Mouse (Mus musculus) thymus, postnatal 25 days (tissue): ENCODE results near the gene Fam84b.

Experiments used
- DNase-seq: peaks from one replicate; pipeline ENCODE4 v3.0.0; 2022

The Fam84b gene

GRCm38 (mm10) chr15:60832586-60832985 lies 21.0 kb downstream of the Fam84b start:
- peak; percentile 14 for DNase-seq

GRCm38 (mm10) chr15:60826226-60826625 lies 27.4 kb downstream of the Fam84b start:
- no peak for DNase-seq

GRCm38 (mm10) chr15:60824751-60825227 lies 28.8 kb downstream of the Fam84b start:
- peak; percentile 94 for DNase-seq

- DNase-seq, result peak; percentile 51
Measured at GRCm38 (mm10) chr15:60823870-60824709, 29.5 kb downstream of the Fam84b start.

- DNase-seq, result no peak
Measured at GRCm38 (mm10) chr15:60823620-60823869, 30.0 kb downstream of the Fam84b start.

- DNase-seq, result peak; percentile 73
Measured at GRCm38 (mm10) chr15:60822803-60823619, 30.6 kb downstream of the Fam84b start.

- DNase-seq, result peak; percentile 6
Measured at GRCm38 (mm10) chr15:60822101-60822802, 31.3 kb downstream of the Fam84b start.

- DNase-seq, result no peak
Measured at GRCm38 (mm10) chr15:60818500-60818899, 35.1 kb downstream of the Fam84b start.

GRCm38 (mm10) chr15:60816478-60816877 lies 37.1 kb downstream of the Fam84b start:
- DNase-seq, result no peak

- no peak for DNase-seq
Measured at GRCm38 (mm10) chr15:60814542-60814941, 39.0 kb downstream of the Fam84b start.

- no peak for DNase-seq
Measured at GRCm38 (mm10) chr15:60793041-60793673, 60.4 kb downstream of the Fam84b start.

GRCm38 (mm10) chr15:60789084-60789483 lies 64.5 kb downstream of the Fam84b start:
- no peak for DNase-seq

GRCm38 (mm10) chr15:60783761-60784160 lies 69.8 kb downstream of the Fam84b start:
- DNase-seq, result no peak

GRCm38 (mm10) chr15:60779531-60779973 lies 74.0 kb downstream of the Fam84b start:
- no peak for DNase-seq

- DNase-seq, result no peak
Measured at GRCm38 (mm10) chr15:60779063-60779462, 74.5 kb downstream of the Fam84b start.
